Mouse (Mus musculus) midbrain, embryonic 10.5 days (tissue): ENCODE data around the gene Xlr3c. TPM values are rescaled to one million over a fixed set of nuclear protein-coding genes. Genes with fewer than 3 reads are reported as not detected.

Source experiments
- polyA plus RNA-seq: library from polyadenylated mRNA; unstranded; fragments of >200 nt; fragmentation: Nextera tagmentation; extraction: Ambion mirVana; gene quantifications from 2 replicates; pipeline ENCODE4 v1.2.1, GENCODE M21; 2016

Xlr3c gene
- polyA plus RNA-seq, 1 experiment from 2014 or later, result not detected

Other genes with a start within 250 kb of the Xlr3c start
- 0.06 TPM in 1 of 2 replicates, not detected in the other for gene Pnma5, start 228.3 kb downstream of the Xlr3c start, polyA plus RNA-seq
- 0.37 and 0.70 TPM in 2 replicates for gene Pnma3, start 200.6 kb downstream of the Xlr3c start, polyA plus RNA-seq
- gene Xlr4a, start 182.9 kb downstream of the Xlr3c start, polyA plus RNA-seq, result 0.52 and 0.68 TPM in 2 replicates
- gene Xlr3a, start 168.3 kb downstream of the Xlr3c start, polyA plus RNA-seq, result 2.0 and 3.4 TPM in 2 replicates
- 0.12 and 0.29 TPM in 2 replicates for gene Gm14685, start 148.3 kb downstream of the Xlr3c start, polyA plus RNA-seq
- gene Xlr5b, start 116.6 kb downstream of the Xlr3c start, polyA plus RNA-seq, result not detected in 2 replicates
- gene DXBay18, start 115.9 kb downstream of the Xlr3c start, polyA plus RNA-seq, result 0.09 TPM in 1 of 2 replicates, not detected in the other
- not detected in 2 replicates for gene Spin2d, start 88.4 kb downstream of the Xlr3c start, polyA plus RNA-seq
- gene Xlr3b, start 73.2 kb downstream of the Xlr3c start, polyA plus RNA-seq, result 11.0 and 12.2 TPM in 2 replicates
- 0.31 and 0.55 TPM in 2 replicates for gene Xlr4b, start 51.1 kb downstream of the Xlr3c start, polyA plus RNA-seq
- gene F8a, start 37.1 kb downstream of the Xlr3c start, polyA plus RNA-seq, result 14.8 and 16.4 TPM in 2 replicates
- not detected in 2 replicates for gene Xlr4c, start 22.3 kb downstream of the Xlr3c start, polyA plus RNA-seq
- not detected in 2 replicates for gene Xlr5a, start 27.6 kb upstream of the Xlr3c start, polyA plus RNA-seq
- not detected in 2 replicates for gene Xlr5c, start 27.6 kb upstream of the Xlr3c start, polyA plus RNA-seq
- gene Gm45015, start 71.5 kb upstream of the Xlr3c start, polyA plus RNA-seq, result not detected in 2 replicates
- gene Zfp275, start 77.2 kb upstream of the Xlr3c start, polyA plus RNA-seq, result 15.3 and 16.3 TPM in 2 replicates
- not detected in 2 replicates for gene Gm18336, start 133.3 kb upstream of the Xlr3c start, polyA plus RNA-seq
- gene Zfp92, start 145.7 kb upstream of the Xlr3c start, polyA plus RNA-seq, result 0.06 and 0.11 TPM in 2 replicates
- not detected in 2 replicates for gene Trex2, start 170.0 kb upstream of the Xlr3c start, polyA plus RNA-seq
- gene Haus7, start 193.7 kb upstream of the Xlr3c start, polyA plus RNA-seq, result 83.6 and 85.0 TPM in 2 replicates
- gene Bgn, start 218.2 kb upstream of the Xlr3c start, polyA plus RNA-seq, result 16.4 and 27.9 TPM in 2 replicates
- 0.17 and 0.19 TPM in 2 replicates for gene Atp2b3, start 237.7 kb upstream of the Xlr3c start, polyA plus RNA-seq